Mouse (Mus musculus): Measurements from ENCODE around the gene Cacnb3.
A peak's percentile ranks its signal among the peaks of the same experiment; 100 is the strongest.
"Not testable (repeated sequence)": the region's sequence is repeated elsewhere in the genome, so short reads cannot be mapped to it uniquely, and the experiment has no call there.

Gene Cacnb3

GRCm38 (mm10) chr15:98630540-98630939, at the start of gene Cacnb3:
Cacnb3 (plus strand) TSS chr15:98630840.
- DNase-seq (ENCODE audit: low spot score), result no peak

GRCm38 (mm10) chr15:98582410-98582809, 48.2 kb upstream of the Cacnb3 start:
- no peak for DNase-seq (ENCODE audit: low spot score)

- no peak for DNase-seq (ENCODE audit: low spot score)
These were observed 47.6 kb upstream of the Cacnb3 start for GRCm38 (mm10) chr15:98582996-98583395.

GRCm38 (mm10) chr15:98585421-98585820, 45.2 kb upstream of the Cacnb3 start:
- DNase-seq (ENCODE audit: low spot score), result no peak

GRCm38 (mm10) chr15:98586141-98586540, 44.5 kb upstream of the Cacnb3 start:
- not testable (repeated sequence) for DNase-seq (ENCODE audit: low spot score)

- DNase-seq (ENCODE audit: low spot score), result no peak
These were observed 42.9 kb upstream of the Cacnb3 start for GRCm38 (mm10) chr15:98587751-98588150.

GRCm38 (mm10) chr15:98589640-98590336, 40.9 kb upstream of the Cacnb3 start:
- DNase-seq (ENCODE audit: low spot score), result no peak

- no peak for DNase-seq (ENCODE audit: low spot score)
These were observed 39.2 kb upstream of the Cacnb3 start for GRCm38 (mm10) chr15:98591396-98591795.

- no peak for DNase-seq (ENCODE audit: low spot score)
These were observed 36.4 kb upstream of the Cacnb3 start for GRCm38 (mm10) chr15:98594193-98594592.

GRCm38 (mm10) chr15:98595049-98595448, 35.6 kb upstream of the Cacnb3 start:
- DNase-seq (ENCODE audit: low spot score), result no peak

- no peak for DNase-seq (ENCODE audit: low spot score)
These were observed 34.0 kb upstream of the Cacnb3 start for GRCm38 (mm10) chr15:98596609-98597008.

GRCm38 (mm10) chr15:98600036-98600709, 30.5 kb upstream of the Cacnb3 start:
- DNase-seq (ENCODE audit: low spot score), result no peak

- DNase-seq (ENCODE audit: low spot score), result no peak
These were observed 28.8 kb upstream of the Cacnb3 start for GRCm38 (mm10) chr15:98601832-98602190.

- no peak for DNase-seq (ENCODE audit: low spot score)
These were observed 28.3 kb upstream of the Cacnb3 start for GRCm38 (mm10) chr15:98602191-98602881.

- DNase-seq (ENCODE audit: low spot score), result no peak
These were observed 27.6 kb upstream of the Cacnb3 start for GRCm38 (mm10) chr15:98602921-98603458.

- no peak for DNase-seq (ENCODE audit: low spot score)
These were observed 26.5 kb upstream of the Cacnb3 start for GRCm38 (mm10) chr15:98604041-98604575.

GRCm38 (mm10) chr15:98606051-98606536, 24.5 kb upstream of the Cacnb3 start:
- no peak for DNase-seq (ENCODE audit: low spot score)

- DNase-seq (ENCODE audit: low spot score), result no peak
These were observed 23.9 kb upstream of the Cacnb3 start for GRCm38 (mm10) chr15:98606739-98607138.

GRCm38 (mm10) chr15:98607557-98607956, 23.1 kb upstream of the Cacnb3 start:
- DNase-seq (ENCODE audit: low spot score), result peak; percentile 68

GRCm38 (mm10) chr15:98608058-98608783, 22.4 kb upstream of the Cacnb3 start:
- no peak for DNase-seq (ENCODE audit: low spot score)

- no peak for DNase-seq (ENCODE audit: low spot score)
These were observed 21.8 kb upstream of the Cacnb3 start for GRCm38 (mm10) chr15:98608784-98609250.

Measured in testis, postnatal 10 days (tissue).